Mouse (Mus musculus) cerebellum, adult 9-11 months (tissue): ENCODE results near the gene Uroc1.

Experiments
- DNase-seq: peaks from one replicate; pipeline ENCODE4 v3.0.0; 2022

The Uroc1 gene

DNA sequence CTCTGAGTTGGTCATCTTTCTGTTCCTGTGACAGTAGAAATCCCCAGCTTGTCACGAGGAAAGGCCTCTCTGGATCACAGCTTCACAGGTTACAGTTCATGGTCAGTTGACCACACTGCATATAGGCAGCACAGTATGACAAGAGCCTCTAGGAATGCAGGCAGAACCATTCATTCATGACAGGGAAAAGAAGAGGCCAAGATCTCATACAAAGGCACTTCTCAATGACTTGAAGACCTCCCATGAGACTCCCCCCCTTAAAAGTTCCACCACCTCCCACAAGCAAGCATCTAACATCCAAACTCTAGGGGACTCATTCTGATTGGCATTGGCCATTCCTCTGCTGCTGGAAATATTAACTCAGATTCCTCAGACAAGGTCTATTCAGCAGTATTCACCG is 26.4 kb downstream of the Uroc1 start:
- no peak for DNase-seq

DNA sequence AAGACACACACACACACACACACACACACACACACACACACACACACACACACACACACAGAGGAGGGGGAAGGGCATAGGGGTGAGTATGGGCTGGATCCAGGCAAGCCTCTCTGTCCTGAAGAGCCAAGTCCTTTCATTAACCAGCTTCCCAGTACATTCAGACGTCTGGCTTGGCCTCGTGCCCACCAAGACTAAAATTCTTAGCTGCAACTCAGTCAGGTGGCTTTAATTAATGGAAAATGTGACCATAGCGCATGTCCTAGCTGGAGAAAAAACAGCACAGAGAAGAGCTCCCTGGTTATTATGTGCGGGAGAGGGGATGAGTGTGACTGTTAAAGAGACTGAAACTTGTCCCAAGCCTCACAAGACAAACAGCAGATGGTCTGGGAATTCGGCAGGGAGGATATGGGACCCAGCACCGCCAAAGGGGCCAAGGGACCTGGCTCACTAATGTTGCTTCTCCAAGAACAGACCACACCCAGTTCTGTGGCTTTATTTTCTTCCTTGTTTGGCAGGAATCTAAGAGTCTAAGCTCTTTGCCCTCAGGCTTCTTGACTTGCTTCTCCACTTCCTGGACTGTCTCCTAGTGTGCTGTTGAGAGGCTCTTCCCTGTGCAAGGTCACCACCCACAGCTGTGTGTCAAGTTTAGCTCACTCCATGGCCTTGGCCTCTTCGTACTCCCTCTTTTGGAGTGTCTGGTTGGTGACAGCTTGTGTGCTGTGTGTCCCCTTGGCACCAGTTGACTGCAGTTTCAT is 27.1 kb downstream of the Uroc1 start:
- no peak for DNase-seq

DNA sequence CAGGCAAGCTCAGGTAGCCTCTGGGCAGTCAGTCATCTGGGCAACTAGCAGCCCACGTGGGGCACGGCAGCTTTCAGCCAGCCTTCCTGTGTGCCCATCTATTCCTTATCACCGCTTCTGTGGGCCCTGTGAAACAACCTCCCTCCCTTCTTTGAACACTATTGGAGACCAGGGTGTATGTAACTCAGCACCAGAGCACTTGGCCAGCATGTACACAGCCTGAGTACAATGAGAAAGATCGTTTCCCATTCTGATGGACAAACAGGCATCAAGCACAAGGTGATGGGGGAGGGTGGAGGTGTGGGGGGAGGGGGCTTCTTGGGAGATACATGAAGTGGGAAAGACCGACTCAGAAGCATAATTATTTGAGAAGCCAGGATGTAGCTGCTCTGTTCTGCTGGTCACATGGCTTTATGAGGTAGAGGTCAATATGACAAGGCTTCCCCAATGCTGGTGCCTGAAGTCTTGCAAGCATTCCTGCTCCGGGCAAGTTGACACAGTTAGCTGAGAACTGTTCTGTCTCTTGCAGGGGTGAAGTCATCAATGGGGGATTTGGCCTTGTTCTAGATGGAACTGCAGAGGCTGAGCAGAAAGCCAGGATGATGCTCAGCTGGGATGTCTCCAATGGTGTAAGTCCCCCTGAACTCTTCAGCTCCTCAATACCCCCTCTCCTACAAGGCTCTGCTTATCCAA is 28.0 kb downstream of the Uroc1 start:
- no peak for DNase-seq

DNA sequence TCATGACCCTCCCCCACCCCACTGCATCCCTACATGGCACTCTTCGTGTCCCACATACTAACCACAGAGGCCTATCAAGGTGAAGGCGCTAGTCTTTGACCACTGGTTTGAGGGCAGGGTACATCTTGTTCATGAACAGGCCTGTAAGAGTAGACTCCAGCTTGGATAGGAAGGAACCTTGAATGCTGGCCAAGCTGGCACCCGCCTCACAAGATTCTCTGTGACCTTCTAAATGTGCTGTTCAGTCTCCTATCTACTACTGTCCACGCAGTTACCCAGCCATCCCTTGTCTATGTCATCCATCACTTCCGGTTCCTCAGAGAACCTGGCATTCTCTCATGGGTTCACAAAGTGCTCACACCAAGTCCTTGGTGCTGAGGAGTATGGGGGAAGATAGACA is 30.2 kb downstream of the Uroc1 start:
- no peak for DNase-seq

DNA sequence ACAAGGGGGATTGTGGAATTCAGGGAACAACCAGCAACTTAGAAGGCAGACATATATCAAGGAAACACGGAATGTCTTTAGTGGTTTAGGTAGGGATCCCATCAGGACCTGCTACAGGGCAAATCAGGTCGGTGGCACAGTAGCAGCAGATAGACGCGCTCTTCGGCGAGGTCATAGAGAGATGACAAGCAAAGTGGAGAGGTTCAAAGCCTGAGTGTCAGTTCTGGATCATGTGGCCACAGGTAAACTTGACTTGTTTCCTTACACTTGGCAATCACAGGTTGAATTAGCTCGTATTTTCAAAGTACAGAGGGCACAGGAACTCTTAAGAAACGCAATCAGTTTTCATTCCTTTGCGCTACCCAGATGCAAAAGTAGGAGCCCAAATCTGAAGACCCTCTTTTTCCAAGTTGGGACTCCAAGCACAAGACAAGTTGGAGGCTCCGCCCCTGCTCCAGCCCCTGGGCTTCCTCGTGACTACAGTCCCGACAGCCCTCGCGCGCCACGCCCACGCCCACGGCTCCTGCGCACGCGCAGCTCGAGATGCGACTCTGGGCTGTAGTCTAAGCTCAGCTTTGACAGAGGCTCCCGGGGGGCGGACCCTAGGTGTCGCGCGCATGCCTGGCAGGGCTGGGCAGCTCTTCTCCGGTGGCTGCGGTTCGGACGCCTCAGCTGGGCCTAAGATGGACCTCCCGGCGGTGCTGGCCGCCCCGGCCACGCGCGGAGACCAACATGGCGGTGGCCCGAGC is 36.1 kb downstream of the Uroc1 start, which contains the start of gene Zxdc:
Gene Zxdc, plus strand, starts transcription at position 517 of the 749 bp plus-strand sequence.
- DNase-seq = peak; percentile 99

DNA sequence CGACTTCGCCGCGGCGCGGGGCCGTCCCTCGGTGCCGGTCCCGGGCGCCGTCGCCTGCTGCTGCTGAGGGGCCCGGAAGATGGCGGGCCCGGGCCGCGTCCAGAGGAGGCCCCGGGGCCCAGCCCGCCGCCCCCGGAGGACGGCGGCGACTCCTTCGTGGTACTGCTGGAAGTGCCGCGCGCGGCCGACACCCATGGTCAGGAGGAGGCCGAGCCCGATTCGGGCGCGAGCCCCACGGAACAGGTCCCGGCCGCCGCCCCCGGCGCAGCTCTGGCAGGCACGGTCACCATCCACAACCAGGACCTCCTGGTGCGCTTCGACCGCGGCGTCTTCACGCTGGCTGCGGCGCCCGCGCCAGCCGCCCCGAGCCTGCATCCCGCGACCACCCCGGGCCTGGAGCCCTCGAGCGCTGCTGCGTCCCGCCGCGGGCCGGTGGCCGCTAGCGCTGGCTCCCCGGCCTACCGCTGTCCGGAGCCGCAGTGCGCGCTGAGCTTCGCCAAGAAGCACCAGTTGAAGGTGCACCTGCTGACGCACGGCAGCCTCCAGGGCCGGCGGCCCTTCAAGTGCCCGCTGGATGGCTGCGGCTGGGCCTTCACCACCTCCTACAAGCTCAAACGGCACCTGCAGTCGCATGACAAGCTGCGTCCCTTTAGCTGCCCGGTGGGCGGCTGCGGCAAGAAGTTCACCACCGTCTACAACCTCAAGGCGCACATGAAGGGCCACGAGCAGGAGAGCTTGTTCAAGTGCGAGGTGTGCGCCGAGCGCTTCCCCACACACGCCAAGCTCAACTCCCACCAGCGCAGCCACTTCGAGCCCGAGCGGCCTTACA is 36.9 kb downstream of the Uroc1 start:
- peak; percentile 57 for DNase-seq

DNA sequence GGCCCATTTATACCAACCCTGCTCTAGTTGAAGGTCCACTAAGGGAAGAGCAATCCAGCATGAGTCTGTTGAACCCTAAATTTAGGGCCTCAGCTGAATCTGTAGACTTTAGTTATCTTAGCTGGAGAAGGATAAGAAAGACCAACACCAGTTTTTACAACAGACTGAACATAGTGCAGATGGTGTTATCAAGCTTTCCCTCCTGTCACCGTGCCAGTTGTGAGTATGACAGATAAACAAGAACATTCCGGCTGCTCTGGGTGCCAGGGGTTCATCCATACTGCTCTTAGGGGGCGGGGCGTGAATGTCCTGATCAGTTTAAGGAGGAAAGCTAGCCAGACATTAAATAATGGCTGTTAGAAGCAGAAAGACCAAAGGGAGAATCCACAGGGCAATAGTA is 41.6 kb downstream of the Uroc1 start:
- no peak for DNase-seq

DNA sequence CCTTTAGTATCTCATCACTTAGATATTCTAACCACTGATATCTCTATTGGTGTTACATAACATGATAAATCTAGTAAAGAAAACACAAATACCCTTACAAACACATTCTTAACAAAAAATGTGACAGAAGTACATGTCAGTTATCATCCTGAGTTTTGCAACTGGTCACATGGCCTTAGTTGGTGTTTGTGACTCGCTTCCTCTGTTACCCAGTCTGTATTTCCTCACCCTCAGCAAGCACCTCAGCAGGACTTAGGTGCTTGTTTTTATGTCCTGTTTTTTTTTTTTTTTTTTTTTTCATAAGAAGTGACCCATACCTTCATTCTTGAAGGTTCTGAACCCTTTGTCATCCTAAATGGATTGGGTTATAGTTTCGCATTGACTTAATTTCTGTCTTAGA is 44.6 kb downstream of the Uroc1 start:
- no peak for DNase-seq

DNA sequence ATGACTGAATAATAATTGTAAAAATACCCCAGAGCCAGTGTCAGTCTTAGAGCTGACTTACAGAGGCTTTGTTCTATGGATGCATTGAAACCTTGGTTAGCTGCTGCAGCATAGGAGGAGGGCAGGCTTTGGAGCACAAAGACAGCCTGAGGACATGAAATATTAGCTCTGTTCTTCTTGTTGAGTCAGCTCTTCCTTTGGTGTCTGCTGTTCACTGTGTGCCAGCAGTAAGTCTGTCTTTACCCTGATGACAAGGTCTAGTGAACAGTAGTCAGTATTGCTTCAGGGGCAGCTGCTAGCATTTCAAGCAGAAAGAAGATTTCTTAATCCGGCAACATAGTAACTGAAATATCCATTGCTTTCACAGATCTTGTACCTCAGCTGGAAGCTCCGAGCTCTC is 48.4 kb downstream of the Uroc1 start:
- DNase-seq = no peak

DNA sequence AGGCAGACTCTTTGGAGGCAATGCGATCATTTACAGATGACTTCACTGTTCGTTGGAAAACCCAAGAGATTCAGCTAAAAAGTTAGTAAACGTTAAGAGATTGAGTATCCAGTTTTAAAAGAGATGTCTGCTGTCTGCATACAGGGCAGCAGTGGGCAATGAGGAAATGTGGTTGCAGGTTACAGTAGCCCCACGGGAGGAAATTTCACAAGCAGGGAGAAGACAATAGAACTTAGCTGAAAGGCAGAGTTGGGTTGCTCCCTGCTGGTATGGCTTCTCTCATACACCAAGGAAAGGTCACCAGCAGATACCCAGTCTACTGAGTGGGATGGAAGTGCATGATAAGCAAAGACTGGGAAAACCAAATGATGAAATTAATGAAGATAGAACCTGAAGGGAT is 57.5 kb downstream of the Uroc1 start:
- no peak for DNase-seq

DNA sequence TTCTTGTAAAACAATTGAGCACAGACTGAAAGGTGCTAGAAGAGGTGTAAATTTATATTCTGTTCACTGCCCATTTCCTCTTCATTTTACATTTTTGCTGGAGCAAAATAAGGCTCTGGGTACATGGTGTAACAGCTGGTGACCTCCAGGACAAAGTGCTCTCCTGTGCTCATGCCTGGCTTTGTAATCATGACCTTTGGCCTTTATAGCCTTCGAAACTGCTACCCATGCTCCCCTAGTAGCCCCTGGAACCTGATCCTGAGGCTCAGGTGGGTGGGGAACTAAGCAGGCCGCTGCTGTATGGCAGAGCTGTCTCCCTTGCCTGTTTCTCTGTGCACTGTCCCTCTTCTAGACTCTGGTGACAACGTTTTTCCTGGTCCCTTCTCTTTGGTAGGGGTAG is 60.9 kb downstream of the Uroc1 start:
- DNase-seq = no peak

DNA sequence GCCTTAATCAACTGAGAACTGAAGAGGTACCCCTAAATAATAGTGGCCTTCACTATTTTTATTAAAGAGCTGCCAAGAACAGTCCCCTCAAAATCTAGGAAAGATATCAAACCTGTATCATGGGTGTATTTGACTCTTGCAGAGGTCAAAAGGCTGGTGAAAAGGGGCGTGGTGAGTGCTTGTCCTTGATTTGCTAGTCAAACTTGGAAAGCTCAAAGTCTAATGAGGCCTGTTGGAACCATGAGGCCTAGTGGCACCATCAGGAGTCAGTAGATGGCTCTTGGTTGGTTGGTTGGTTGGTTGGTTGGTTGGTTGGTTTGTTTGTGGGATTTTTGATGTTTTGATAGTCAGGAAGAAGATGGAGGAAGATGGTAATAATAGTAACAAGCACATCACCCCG is 62.7 kb downstream of the Uroc1 start:
- DNase-seq = no peak

DNA sequence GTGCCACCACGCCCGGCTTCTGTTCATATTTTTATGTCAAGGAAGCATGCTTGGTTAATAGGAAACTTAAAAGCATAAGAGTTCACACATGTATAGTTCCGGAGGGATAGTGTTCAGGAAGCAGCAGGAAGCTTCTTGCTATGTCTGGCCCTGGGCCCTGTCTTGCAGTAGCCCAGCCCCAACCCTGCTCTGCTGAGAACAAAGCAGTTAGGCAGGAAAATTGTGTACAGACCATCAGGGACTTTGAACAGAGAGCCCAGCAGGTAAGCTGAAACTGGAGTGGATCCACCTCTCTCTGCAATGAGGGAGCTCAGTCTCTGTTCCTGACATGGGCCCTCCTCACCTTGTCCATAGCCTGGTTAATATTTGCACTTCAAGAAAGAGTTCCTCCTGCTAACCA is 64.2 kb downstream of the Uroc1 start:
- DNase-seq = no peak

DNA sequence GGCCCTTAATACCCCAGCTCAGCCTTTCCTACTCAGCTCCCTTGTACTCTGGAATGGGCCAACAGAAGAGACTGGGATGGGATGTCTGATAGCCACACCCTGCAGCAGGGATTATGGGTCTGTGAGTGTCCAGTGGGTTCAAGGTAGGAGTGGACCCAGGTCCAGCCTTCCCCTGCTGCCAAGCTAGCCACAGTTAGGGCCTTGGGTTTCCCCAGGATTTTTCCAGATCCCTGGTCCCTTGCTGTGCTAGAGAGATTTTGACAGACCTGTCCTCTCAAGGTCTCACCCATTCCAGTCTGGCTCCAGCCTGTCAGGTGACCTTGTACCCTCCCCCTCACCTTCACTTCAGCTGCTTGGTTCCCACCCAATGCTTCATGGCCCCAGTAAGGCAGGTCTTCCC is 75.5 kb downstream of the Uroc1 start:
- DNase-seq = no peak

DNA sequence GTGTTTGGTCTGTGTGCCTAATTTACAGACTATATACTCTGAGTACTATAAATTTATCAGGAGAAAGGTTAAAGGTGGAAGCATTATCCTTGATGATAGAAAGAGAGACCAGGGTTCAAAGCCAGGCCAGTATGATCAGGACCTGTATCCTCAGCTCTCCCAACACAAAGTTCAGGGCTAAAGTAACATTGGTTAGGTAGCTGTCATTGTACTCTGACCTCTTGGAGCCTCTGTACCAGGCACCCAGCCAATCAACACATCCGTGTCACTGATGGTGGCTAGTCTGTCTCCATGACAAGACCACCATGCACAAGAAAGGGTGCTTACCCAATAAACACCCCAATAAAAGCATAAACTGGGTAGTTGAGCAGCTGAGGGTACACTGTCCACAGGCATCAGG is 77.9 kb downstream of the Uroc1 start:
- no peak for DNase-seq

DNA sequence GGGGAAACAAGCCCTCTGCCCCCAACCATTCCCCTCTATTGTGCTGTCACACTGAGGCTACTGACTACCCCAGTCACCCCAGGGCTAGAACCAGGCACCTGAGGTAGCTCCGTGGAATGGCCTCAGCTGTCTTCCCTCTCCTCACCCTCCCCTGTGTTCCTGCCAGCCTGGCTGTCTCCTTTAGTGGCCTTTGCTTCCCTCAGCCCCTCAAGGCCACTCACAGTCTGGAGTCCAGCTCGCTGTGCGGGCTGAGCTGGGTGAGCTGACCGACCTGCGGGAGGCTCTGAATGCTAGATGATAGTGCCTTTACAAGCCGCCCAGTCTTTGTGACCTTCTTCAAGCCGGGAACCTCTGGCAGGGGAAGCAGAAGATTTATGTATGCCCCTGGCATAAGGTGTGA is 78.8 kb downstream of the Uroc1 start:
- DNase-seq = no peak
